ENCODE assay signal across 8 mouse cellular contexts in the genomic region with DNA sequence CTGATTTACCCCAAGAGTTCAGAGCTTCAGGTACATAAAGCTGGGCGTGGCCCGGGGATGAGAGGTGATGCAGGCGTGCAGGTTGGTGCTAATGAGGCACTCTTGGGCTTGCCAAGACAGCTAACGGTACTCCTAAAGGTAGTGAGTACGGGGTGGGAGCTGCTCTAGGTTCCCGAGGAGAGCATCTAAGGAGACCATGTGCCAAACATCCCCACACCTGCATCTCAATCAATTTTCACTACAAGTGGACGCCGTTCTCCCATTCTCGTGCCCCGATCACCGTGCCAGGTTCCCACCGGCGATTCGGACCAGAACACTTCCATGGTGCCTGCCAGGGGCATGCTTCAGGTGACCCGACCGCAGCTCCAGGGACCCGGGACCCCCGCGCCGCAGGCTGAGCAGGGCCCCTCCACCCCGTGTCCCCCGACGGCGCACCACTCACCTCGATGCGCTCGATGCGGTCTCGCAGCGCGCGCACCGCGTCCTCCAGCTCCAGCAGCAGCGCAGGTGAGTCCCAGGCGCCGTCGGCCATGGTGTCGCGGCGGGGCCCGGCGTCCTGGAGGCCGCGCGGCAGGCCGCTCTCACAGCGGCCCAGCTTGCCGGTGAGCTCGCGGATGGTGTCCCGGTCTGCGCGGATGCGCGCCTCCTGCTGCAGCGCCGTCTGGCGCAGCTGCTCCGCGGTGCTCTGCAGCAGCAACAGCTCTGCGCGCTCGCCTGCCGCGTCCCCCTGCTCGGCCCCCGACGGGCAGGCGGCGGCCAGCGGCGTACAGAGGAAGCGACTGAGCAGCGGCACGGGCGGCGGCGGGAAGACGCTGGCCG. TPM values are rescaled to one million over a fixed set of nuclear protein-coding genes. Genes with fewer than 3 reads are reported as not detected.
DNase-seq lines count a peak whose midpoint lies in the region; ATAC-seq and TF ChIP-seq lines count a peak whose summit lies in the region.

No protein-coding gene starts in this region.

- H3K4me2 ChIP-seq in lung, postnatal 0 days (replicated peaks; ENCODE audit: low read depth, low read length), result peak overlapping the region; percentile 95
- peak overlapping the region; percentile 95 for H3K4me2 ChIP-seq in heart, embryonic 16.5 days (ENCODE audit: low read depth, low read length)

- H3K27ac ChIP-seq in lung, postnatal 0 days (ENCODE audit: low read length), result no peak overlapping the region
- peak overlapping the region; percentile 86 for H3K27ac ChIP-seq in cortical plate, adult 2 months (ENCODE audit: insufficient read depth, low read length)
- H3K27ac ChIP-seq in heart, embryonic 16.5 days (ENCODE audit: low read length), result no peak overlapping the region
- no peak overlapping the region for H3K27ac ChIP-seq in small intestine, adult 2 months (ENCODE audit: insufficient read depth, low read depth, low read length)

- no peak for TF ChIP-seq EP300 in lung, postnatal 0 days (IDR thresholded peaks at IDR 0.05)

- peak; percentile 28 for TF ChIP-seq CTCF in lung, postnatal 0 days (IDR thresholded peaks at IDR 0.05)
- no peak for TF ChIP-seq CTCF in cortical plate, adult 2 months (IDR thresholded peaks at IDR 0.05; ENCODE audit: extremely low read depth, insufficient read depth, low read length)
- no peak for TF ChIP-seq CTCF in small intestine, adult 2 months (IDR thresholded peaks at IDR 0.05; ENCODE audit: extremely low read depth, insufficient read length, insufficient replicate concordance, low read depth, low read length)

- H3K4me1 ChIP-seq in lung, postnatal 0 days (ENCODE audit: insufficient read depth, low read depth, low read length), result peaks cover 6% of the 10 kb centered on the region; the same call in 1 of the 2 replicates
- peaks cover 2% of the 10 kb centered on the region for H3K4me1 ChIP-seq in cortical plate, adult 2 months (ENCODE audit: control insufficient read depth, insufficient read depth, low read length)
- peaks cover 3% of the 10 kb centered on the region for H3K4me1 ChIP-seq in heart, embryonic 16.5 days (ENCODE audit: control insufficient read depth, insufficient read depth, low read length)
- H3K4me1 ChIP-seq in small intestine, adult 2 months (ENCODE audit: control insufficient read depth, insufficient read depth, insufficient read length, low read length), result peaks cover 3% of the 10 kb centered on the region

- H3K9ac ChIP-seq in lung, postnatal 0 days (replicated peaks; ENCODE audit: low read depth), result 0 out of 2 replicates have a peak overlapping the region, but pooled peaks have one; percentile 16
- peak overlapping the region; percentile 70 for H3K9ac ChIP-seq in heart, embryonic 16.5 days (ENCODE audit: low read length)

- H3K9me3 ChIP-seq in lung, postnatal 0 days (ENCODE audit: low read length), result no peaks in the 10 kb centered on the region
- H3K9me3 ChIP-seq in heart, embryonic 16.5 days (replicated peaks; ENCODE audit: control insufficient read depth, low read length), result no peaks in the 10 kb centered on the region

- ATAC-seq in lung, postnatal 0 days, result peak; percentile 49
- peak; percentile 56 for ATAC-seq in heart, embryonic 16.5 days (replicated peaks; ENCODE audit: extremely low read depth, insufficient read depth, low FRiP score)
- no peak for ATAC-seq in inflammation-experienced regulatory T-cells, adult 6 months

- TF ChIP-seq POLR2A in cortical plate, adult 2 months (IDR thresholded peaks at IDR 0.05; ENCODE audit: extremely low read depth, insufficient read depth, low read length), result no peak
- no peak for TF ChIP-seq POLR2A in small intestine, adult 2 months (IDR thresholded peaks at IDR 0.05; ENCODE audit: low read depth, low read length)

- H3K4me3 ChIP-seq in lung, postnatal 0 days (ENCODE audit: low read depth, low read length), result peak overlapping the region; percentile 54
- H3K4me3 ChIP-seq in cortical plate, adult 2 months (ENCODE audit: insufficient read depth, low read length), result peak overlapping the region; percentile 75
- H3K4me3 ChIP-seq in heart, embryonic 16.5 days (ENCODE audit: low read length), result peak overlapping the region; percentile 71
- H3K4me3 ChIP-seq in small intestine, adult 2 months (ENCODE audit: low read depth, low read length), result peak overlapping the region; percentile 58

- no peaks in the 10 kb centered on the region for H3K36me3 ChIP-seq in lung, postnatal 0 days (ENCODE audit: insufficient read depth, low read length)
- H3K36me3 ChIP-seq in heart, embryonic 16.5 days (ENCODE audit: control insufficient read depth, insufficient read depth), result no peaks in the 10 kb centered on the region
- H3K36me3 ChIP-seq in small intestine, adult 2 months (ENCODE audit: control insufficient read depth, insufficient read depth, low read length), result no peaks in the 10 kb centered on the region

- DNase-seq in lung, postnatal 0 days (ENCODE audit: low spot score), result peak; percentile 13
- DNase-seq in lung, adult 18-20 months, result no peak
- peak; percentile 15 for DNase-seq in liver
- DNase-seq in frontal cortex, postnatal 14 days (ENCODE audit: low spot score in 2 of 2), result no peak

- 5% methylated on average over 78 of the region's 81 CpGs for WGBS in lung, postnatal 0 days
- 6% methylated on average over 78 of the region's 81 CpGs for WGBS in heart, embryonic 16.5 days
- 5% methylated on average over 81 of the region's 81 CpGs for WGBS in small intestine, adult 2 months

- peaks cover 48% of the 10 kb centered on the region for H3K27me3 ChIP-seq in lung, postnatal 0 days (replicated peaks; ENCODE audit: insufficient read depth, low read length)
- peaks cover 63% of the 10 kb centered on the region for H3K27me3 ChIP-seq in heart, embryonic 16.5 days (ENCODE audit: control insufficient read depth, insufficient read depth, low read length)
- H3K27me3 ChIP-seq in small intestine, adult 2 months (ENCODE audit: control insufficient read depth, insufficient read depth, low read length), result peaks cover 37% of the 10 kb centered on the region

RNA-seq across cellular contexts. Expression of a gene that starts 0.8 kb away (rescaled TPM):
- polyA plus RNA-seq in lung, postnatal 0 days (2015; fragmentation: Nextera tagmentation; extraction: Ambion mirVana), result 1.0 and 1.2 TPM in 2 replicates
- polyA plus RNA-seq in cortical plate, adult 2 months (2012; rRNA removed), result 293 and 298 TPM in 2 replicates
- polyA plus RNA-seq in heart, embryonic 16.5 days (2015; fragmentation: Nextera tagmentation; extraction: Ambion mirVana), result 2.2 and 2.8 TPM in 2 replicates
- polyA plus RNA-seq in small intestine, adult 2 months (2012; rRNA removed), result 1.0 and 1.3 TPM in 2 replicates
- 1 to 10 TPM in 1 of 3 experiments, under 1 TPM in 1, not detected in 1; 0.15 to 1.1 TPM for polyA plus RNA-seq in inflammation-experienced regulatory T-cells, adult 6 months (2017; shearing (Covaris generic))

RNA-seq across cellular contexts. Expression of a gene that starts 26.1 kb away (rescaled TPM):
- polyA plus RNA-seq in lung, postnatal 0 days (2015; fragmentation: Nextera tagmentation; extraction: Ambion mirVana), result 49.5 and 52.4 TPM in 2 replicates
- polyA plus RNA-seq in cortical plate, adult 2 months (2012; rRNA removed), result 71.5 and 72.4 TPM in 2 replicates
- 43.5 and 45.3 TPM in 2 replicates for polyA plus RNA-seq in heart, embryonic 16.5 days (2015; fragmentation: Nextera tagmentation; extraction: Ambion mirVana)
- 8.6 and 18.7 TPM in 2 replicates for polyA plus RNA-seq in small intestine, adult 2 months (2012; rRNA removed)
- polyA plus RNA-seq in inflammation-experienced regulatory T-cells, adult 6 months (2017; shearing (Covaris generic)), result 1 to 10 TPM; 6.5 to 9.4 (median 8.6) TPM

RNA-seq across cellular contexts. Expression of a gene that starts 30.3 kb away (rescaled TPM):
- 0.13 TPM in 1 of 2 replicates, not detected in the other for polyA plus RNA-seq in lung, postnatal 0 days (2015; fragmentation: Nextera tagmentation; extraction: Ambion mirVana)
- 2.4 and 3.0 TPM in 2 replicates for polyA plus RNA-seq in cortical plate, adult 2 months (2012; rRNA removed)
- polyA plus RNA-seq in heart, embryonic 16.5 days (2015; fragmentation: Nextera tagmentation; extraction: Ambion mirVana), result not detected in 2 replicates
- polyA plus RNA-seq in small intestine, adult 2 months (2012; rRNA removed), result 0.23 and 0.63 TPM in 2 replicates
- polyA plus RNA-seq in inflammation-experienced regulatory T-cells, adult 6 months (2017; shearing (Covaris generic)), result not detected

RNA-seq across cellular contexts. Expression of a gene that starts 30.7 kb away (rescaled TPM):
- polyA plus RNA-seq in lung, postnatal 0 days (2015; fragmentation: Nextera tagmentation; extraction: Ambion mirVana), result 52.2 and 60.6 TPM in 2 replicates
- polyA plus RNA-seq in cortical plate, adult 2 months (2012; rRNA removed), result 295 and 320 TPM in 2 replicates
- polyA plus RNA-seq in heart, embryonic 16.5 days (2015; fragmentation: Nextera tagmentation; extraction: Ambion mirVana), result 57.0 and 59.0 TPM in 2 replicates
- 11.1 and 19.9 TPM in 2 replicates for polyA plus RNA-seq in small intestine, adult 2 months (2012; rRNA removed)
- 10 to 100 TPM; 10.5 to 13.1 (median 10.9) TPM for polyA plus RNA-seq in inflammation-experienced regulatory T-cells, adult 6 months (2017; shearing (Covaris generic))

Comparison
In these comparisons a context has a peak if more than half of its experiments do, and no peak if none do; other contexts are left out.
1. DNase-seq: peak in lung, postnatal 0 days (single experiment) and liver (single experiment); none in lung, adult 18-20 months (0 of 2) and frontal cortex, postnatal 14 days (0 of 2).
2. RNA of a gene that starts 0.8 kb away (polyA plus RNA-seq): 293 to 298 TPM in cortical plate, adult 2 months; 2.2 to 2.8 TPM in heart, embryonic 16.5 days, 1.0 to 1.3 TPM in small intestine, adult 2 months, 1.0 to 1.2 TPM in lung, postnatal 0 days and 0.15 to 1.1 TPM in inflammation-experienced regulatory T-cells, adult 6 months; every median in the first group is over 10 times any median in the second.
3. Peak in every context shown above with its lines, with median percentiles within 50 percentile points of each other: H3K4me3 ChIP-seq.